Mouse (Mus musculus): ENCODE results near the gene Upk3a. TPM values are rescaled to one million over a fixed set of nuclear protein-coding genes. Genes with fewer than 3 reads are reported as not detected.

The Upk3a gene
- polyA plus RNA-seq, 1 experiment from 2014 or later = 0.33 TPM

GRCm38 (mm10) chr15:85037343-85037690, 20.4 kb downstream of the Upk3a start:
- Histone ChIP-seq H3K9ac (replicated peaks) (peak overlapping the region; percentile 68), H3K9me3 (no peaks in the 10 kb centered on the region), H3K4me3 (peak overlapping the region; percentile 79), H3K36me3 (no peaks in the 10 kb centered on the region), H3K4me2 (replicated peaks) (peak overlapping the region; percentile 85), H3K4me1 (peaks cover 23% of the 10 kb centered on the region), H3K27ac (replicated peaks) (peak overlapping the region; percentile 30; the same call in 1 of the 2 replicates), H3K27me3 (peaks cover 27% of the 10 kb centered on the region)
- no peak for ATAC-seq (ENCODE audit: low FRiP score, low read depth)
- WGBS = 4% methylated on average over 8 of the region's 8 CpGs

GRCm38 (mm10) chr15:85041546-85042225, 24.7 kb downstream of the Upk3a start:
- H3K4me3 ChIP-seq = no peak overlapping the region
- no peak for ATAC-seq (ENCODE audit: low FRiP score, low read depth)
- 77% methylated on average over 10 of the region's 10 CpGs for WGBS
- peak overlapping the region; percentile 74 for H3K27ac ChIP-seq (replicated peaks)
- H3K36me3 ChIP-seq = peaks cover 15% of the 10 kb centered on the region; the same call in 1 of the 2 replicates
- no peaks in the 10 kb centered on the region for H3K9me3 ChIP-seq
- no peak overlapping the region for H3K9ac ChIP-seq (replicated peaks)
- peaks cover 33% of the 10 kb centered on the region for H3K4me1 ChIP-seq
- H3K4me2 ChIP-seq (replicated peaks) = no peak overlapping the region
- no peaks in the 10 kb centered on the region for H3K27me3 ChIP-seq

GRCm38 (mm10) chr15:85042361-85042954, 25.5 kb downstream of the Upk3a start:
- no peak overlapping the region for H3K4me3 ChIP-seq
- H3K4me1 ChIP-seq = peaks cover 30% of the 10 kb centered on the region
- H3K27ac ChIP-seq (replicated peaks) = peak overlapping the region; percentile 74
- 4% methylated on average over 4 of the region's 4 CpGs for WGBS
- no peaks in the 10 kb centered on the region for H3K27me3 ChIP-seq
- H3K36me3 ChIP-seq = peaks cover 19% of the 10 kb centered on the region; the same call in 1 of the 2 replicates
- H3K9ac ChIP-seq (replicated peaks) = peak overlapping the region; percentile 32; the same call in 1 of the 2 replicates
- H3K4me2 ChIP-seq (replicated peaks) = peak overlapping the region; percentile 14; the same call in 1 of the 2 replicates
- no peaks in the 10 kb centered on the region for H3K9me3 ChIP-seq
- ATAC-seq (ENCODE audit: low FRiP score, low read depth) = peak; percentile 77

GRCm38 (mm10) chr15:85043116-85043515, 26.2 kb downstream of the Upk3a start:
- Histone ChIP-seq H3K4me1 (peaks cover 25% of the 10 kb centered on the region), H3K36me3 (peaks cover 25% of the 10 kb centered on the region; the same call in 1 of the 2 replicates), H3K4me2 (replicated peaks) (0 out of 2 replicates have a peak overlapping the region, but pooled peaks have one; percentile 14), H3K27me3 (no peaks in the 10 kb centered on the region), H3K9ac (replicated peaks) (no peak overlapping the region), H3K4me3 (no peak overlapping the region), H3K27ac (replicated peaks) (peak overlapping the region; percentile 74), H3K9me3 (no peaks in the 10 kb centered on the region)
- 52% methylated on average over 5 of the region's 5 CpGs for WGBS
- no peak for ATAC-seq (ENCODE audit: low FRiP score, low read depth)

GRCm38 (mm10) chr15:85043761-85044160, 26.8 kb downstream of the Upk3a start:
- Histone ChIP-seq H3K4me2 (replicated peaks) (no peak overlapping the region), H3K4me1 (peaks cover 25% of the 10 kb centered on the region), H3K4me3 (no peak overlapping the region), H3K36me3 (peaks cover 32% of the 10 kb centered on the region), H3K9me3 (no peaks in the 10 kb centered on the region), H3K27ac (replicated peaks) (no peak overlapping the region), H3K27me3 (no peaks in the 10 kb centered on the region), H3K9ac (replicated peaks) (no peak overlapping the region)
- no peak for ATAC-seq (ENCODE audit: low FRiP score, low read depth)
- 70% methylated on average over 5 of the region's 5 CpGs for WGBS

- 93% methylated on average over 14 of the region's 14 CpGs for WGBS
- peaks cover 23% of the 10 kb centered on the region for H3K4me1 ChIP-seq
- H3K27me3 ChIP-seq = no peaks in the 10 kb centered on the region
- H3K9me3 ChIP-seq = no peaks in the 10 kb centered on the region
- H3K4me3 ChIP-seq = no peak overlapping the region
- H3K27ac ChIP-seq (replicated peaks) = no peak overlapping the region
- ATAC-seq (ENCODE audit: low FRiP score, low read depth) = no peak
- peaks cover 50% of the 10 kb centered on the region for H3K36me3 ChIP-seq
- H3K9ac ChIP-seq (replicated peaks) = no peak overlapping the region
- no peak overlapping the region for H3K4me2 ChIP-seq (replicated peaks)
These were observed 29.4 kb downstream of the Upk3a start for GRCm38 (mm10) chr15:85046230-85046950.

- Histone ChIP-seq H3K4me3 (no peak overlapping the region), H3K4me1 (peaks cover 8% of the 10 kb centered on the region), H3K9me3 (no peaks in the 10 kb centered on the region), H3K27ac (replicated peaks) (no peak overlapping the region), H3K36me3 (peaks cover 61% of the 10 kb centered on the region), H3K9ac (replicated peaks) (no peak overlapping the region), H3K27me3 (no peaks in the 10 kb centered on the region), H3K4me2 (replicated peaks) (no peak overlapping the region)
- 85% methylated on average over 4 of the region's 4 CpGs for WGBS
- ATAC-seq (ENCODE audit: low FRiP score, low read depth) = no peak
These were observed 30.9 kb downstream of the Upk3a start for GRCm38 (mm10) chr15:85047865-85048264.

GRCm38 (mm10) chr15:85049758-85050157, 32.8 kb downstream of the Upk3a start:
- 92% methylated on average over 1 of the region's 1 CpGs for WGBS

GRCm38 (mm10) chr15:85054098-85054497, 37.2 kb downstream of the Upk3a start:
- Histone ChIP-seq H3K4me1 (no peaks in the 10 kb centered on the region), H3K36me3 (peaks cover 42% of the 10 kb centered on the region), H3K4me3 (no peak overlapping the region), H3K27me3 (no peaks in the 10 kb centered on the region), H3K9ac (replicated peaks) (no peak overlapping the region), H3K9me3 (no peaks in the 10 kb centered on the region), H3K27ac (replicated peaks) (no peak overlapping the region), H3K4me2 (replicated peaks) (no peak overlapping the region)
- 95% methylated on average over 3 of the region's 3 CpGs for WGBS
- ATAC-seq (ENCODE audit: low FRiP score, low read depth) = no peak

More at GRCm38 (mm10) chr15:85049758-85050157, 32.8 kb downstream of the Upk3a start:
- Histone ChIP-seq H3K4me3 (no peak overlapping the region), H3K27ac (replicated peaks) (no peak overlapping the region), H3K36me3 (peaks cover 71% of the 10 kb centered on the region), H3K9ac (replicated peaks) (no peak overlapping the region), H3K4me2 (replicated peaks) (no peak overlapping the region), H3K27me3 (no peaks in the 10 kb centered on the region), H3K4me1 (no peaks in the 10 kb centered on the region), H3K9me3 (no peaks in the 10 kb centered on the region)
- ATAC-seq (ENCODE audit: low FRiP score, low read depth) = no peak

GRCm38 (mm10) chr15:85055186-85055585, 38.2 kb downstream of the Upk3a start:
- no peak overlapping the region for H3K9ac ChIP-seq (replicated peaks)
- WGBS = 86% methylated on average over 4 of the region's 4 CpGs

GRCm38 (mm10) chr15:85063421-85063820, 46.5 kb downstream of the Upk3a start:
- Histone ChIP-seq H3K4me3 (no peak overlapping the region), H3K4me1 (no peaks in the 10 kb centered on the region), H3K9ac (replicated peaks) (no peak overlapping the region), H3K4me2 (replicated peaks) (no peak overlapping the region), H3K27me3 (no peaks in the 10 kb centered on the region), H3K27ac (replicated peaks) (no peak overlapping the region), H3K9me3 (no peaks in the 10 kb centered on the region), H3K36me3 (peaks cover 21% of the 10 kb centered on the region; the same call in 1 of the 2 replicates)
- no peak for ATAC-seq (ENCODE audit: low FRiP score, low read depth)
- WGBS = 92% methylated on average over 2 of the region's 2 CpGs

More at GRCm38 (mm10) chr15:85055186-85055585, 38.2 kb downstream of the Upk3a start:
- no peaks in the 10 kb centered on the region for H3K27me3 ChIP-seq
- no peaks in the 10 kb centered on the region for H3K9me3 ChIP-seq
- no peak overlapping the region for H3K4me3 ChIP-seq
- H3K27ac ChIP-seq (replicated peaks) = no peak overlapping the region
- H3K4me2 ChIP-seq (replicated peaks) = no peak overlapping the region
- peaks cover 41% of the 10 kb centered on the region for H3K36me3 ChIP-seq
- H3K4me1 ChIP-seq = no peaks in the 10 kb centered on the region
- ATAC-seq (ENCODE audit: low FRiP score, low read depth) = no peak

GRCm38 (mm10) chr15:85070561-85070960, 53.6 kb downstream of the Upk3a start:
- H3K9me3 ChIP-seq = no peaks in the 10 kb centered on the region
- no peak overlapping the region for H3K9ac ChIP-seq (replicated peaks)
- no peak overlapping the region for H3K4me3 ChIP-seq
- H3K4me1 ChIP-seq = no peaks in the 10 kb centered on the region
- H3K27ac ChIP-seq (replicated peaks) = no peak overlapping the region
- H3K27me3 ChIP-seq = no peaks in the 10 kb centered on the region
- no peak for ATAC-seq (ENCODE audit: low FRiP score, low read depth)
- H3K36me3 ChIP-seq = no peaks in the 10 kb centered on the region
- no peak overlapping the region for H3K4me2 ChIP-seq (replicated peaks)
- 35% methylated on average over 2 of the region's 2 CpGs for WGBS

Measured in midbrain, embryonic 12.5 days (tissue).